Comparison of ENCODE assay signal across 10 mouse cellular contexts in genomic region chrX:11550164-11550851, GRCm38 (mm10).
A peak's percentile ranks its signal among the peaks of the same experiment; 100 is the strongest.
DNase-seq lines count a peak whose midpoint lies in the region; ATAC-seq lines count a peak whose summit lies in the region.
"Had no signal": no experiment of that assay in that cellular context is flagged by ENCODE, and none has a peak within 500 bp of the region (broad histone marks: within the 10 kb centered on the region; RNA-seq: fewer than 3 reads in every experiment).

No protein-coding gene starts in this region.

- peak; percentile 16 to 31 for DNase-seq in cerebellum, postnatal 25 days
- no peak for DNase-seq in cerebellum, adult 8-10 months
- DNase-seq in lung, postnatal 36 days: no peak
- DNase-seq in hindbrain, embryonic 10.5 days (ENCODE audit: low spot score): peak; percentile 46
- DNase-seq in spleen, postnatal 10 days (ENCODE audit: low spot score in 2 of 2): no peak

- H3K4me3 ChIP-seq in lung, embryonic 15.5 days: no peak overlapping the region
- H3K4me3 ChIP-seq in hindbrain, embryonic 10.5 days: no peak overlapping the region
- no peak overlapping the region for H3K4me3 ChIP-seq in neural tube, embryonic 14.5 days (ENCODE audit: low read depth, low read length)
- H3K4me3 ChIP-seq in intestine, embryonic 16.5 days (ENCODE audit: low read length): no peak overlapping the region
- H3K4me3 ChIP-seq: layer of hippocampus, adult 2 months had no signal

- no peaks in the 10 kb centered on the region; the same call in 1 of the 2 replicates for H3K27me3 ChIP-seq in lung, embryonic 15.5 days
- peaks cover 89% of the 10 kb centered on the region for H3K27me3 ChIP-seq in hindbrain, embryonic 10.5 days (ENCODE audit: insufficient read depth, poor library complexity, severe bottlenecking)
- no peaks in the 10 kb centered on the region for H3K27me3 ChIP-seq in neural tube, embryonic 14.5 days (ENCODE audit: control insufficient read depth, insufficient read depth, low read length)
- 0 out of 2 replicates have a peak, but pooled peaks cover 4% of the 10 kb centered on the region for H3K27me3 ChIP-seq in intestine, embryonic 16.5 days (replicated peaks; ENCODE audit: control insufficient read depth, insufficient read depth, low read length)

- H3K9ac ChIP-seq in lung, embryonic 15.5 days: no peak overlapping the region
- H3K9ac ChIP-seq in neural tube, embryonic 14.5 days (replicated peaks; ENCODE audit: low read depth, low read length): no peak overlapping the region
- H3K9ac ChIP-seq in intestine, embryonic 16.5 days (ENCODE audit: low read depth, low read length): no peak overlapping the region

- ATAC-seq in lung, embryonic 15.5 days (ENCODE audit: borderline replicate concordance, extremely low read depth, low FRiP score, low TSS enrichment): peak; percentile 46; the same call in 1 of the 2 replicates
- ATAC-seq in neural tube, embryonic 14.5 days (ENCODE audit: low read depth): peak; percentile 77
- no peak for ATAC-seq in intestine, embryonic 16.5 days

- 17% methylated on average over 12 of the region's 12 CpGs for WGBS in lung, embryonic 15.5 days
- 22% methylated on average over 12 of the region's 12 CpGs for WGBS in hindbrain, embryonic 10.5 days
- 26% methylated on average over 12 of the region's 12 CpGs for WGBS in neural tube, embryonic 14.5 days
- WGBS in intestine, embryonic 16.5 days: 30% methylated on average over 12 of the region's 12 CpGs

- no peak overlapping the region for H3K4me2 ChIP-seq in lung, embryonic 15.5 days
- H3K4me2 ChIP-seq in neural tube, embryonic 14.5 days (ENCODE audit: low read depth, low read length): peak overlapping the region; percentile 4; the same call in 1 of the 2 replicates
- H3K4me2 ChIP-seq in intestine, embryonic 16.5 days (ENCODE audit: low read depth, low read length): no peak overlapping the region

- no peaks in the 10 kb centered on the region for H3K9me3 ChIP-seq in lung, embryonic 15.5 days
- H3K9me3 ChIP-seq in hindbrain, embryonic 10.5 days: no peaks in the 10 kb centered on the region
- H3K9me3 ChIP-seq in neural tube, embryonic 14.5 days (ENCODE audit: control insufficient read depth, low read length): no peaks in the 10 kb centered on the region
- H3K9me3 ChIP-seq in intestine, embryonic 16.5 days (ENCODE audit: control insufficient read depth, low read length): no peaks in the 10 kb centered on the region

- no peaks in the 10 kb centered on the region for H3K36me3 ChIP-seq in lung, embryonic 15.5 days
- H3K36me3 ChIP-seq in hindbrain, embryonic 10.5 days: no peaks in the 10 kb centered on the region
- no peaks in the 10 kb centered on the region for H3K36me3 ChIP-seq in neural tube, embryonic 14.5 days (ENCODE audit: control insufficient read depth, insufficient read depth, low read length)
- H3K36me3 ChIP-seq in intestine, embryonic 16.5 days (ENCODE audit: control insufficient read depth, insufficient read depth, low read length): no peaks in the 10 kb centered on the region

- H3K27ac ChIP-seq in lung, embryonic 15.5 days: no peak overlapping the region
- H3K27ac ChIP-seq in hindbrain, embryonic 10.5 days: peak overlapping the region; percentile 59; the same call in 1 of the 2 replicates
- no peak overlapping the region for H3K27ac ChIP-seq in neural tube, embryonic 14.5 days (ENCODE audit: low read depth, low read length)
- no peak overlapping the region for H3K27ac ChIP-seq in intestine, embryonic 16.5 days (ENCODE audit: low read length)
- H3K27ac ChIP-seq: layer of hippocampus, adult 2 months; macrophage had no signal

- peaks cover 23% of the 10 kb centered on the region for H3K4me1 ChIP-seq in lung, embryonic 15.5 days
- peaks cover 24% of the 10 kb centered on the region for H3K4me1 ChIP-seq in hindbrain, embryonic 10.5 days (replicated peaks)
- H3K4me1 ChIP-seq in neural tube, embryonic 14.5 days (ENCODE audit: control insufficient read depth, insufficient read depth, low read length): peaks cover 7% of the 10 kb centered on the region; the same call in 1 of the 2 replicates
- no peaks in the 10 kb centered on the region for H3K4me1 ChIP-seq in intestine, embryonic 16.5 days (ENCODE audit: control insufficient read depth, insufficient read depth, low read length)

Comparison
In these comparisons a context has a peak if more than half of its experiments do, and no peak if none do; other contexts are left out.
1. DNase-seq: peak in cerebellum, postnatal 25 days (2 of 2) and hindbrain, embryonic 10.5 days (single experiment); none in cerebellum, adult 8-10 months (single experiment), lung, postnatal 36 days (single experiment) and spleen, postnatal 10 days (0 of 2).